11 mouse cellular contexts compared by ENCODE assay signal in the genomic region with DNA sequence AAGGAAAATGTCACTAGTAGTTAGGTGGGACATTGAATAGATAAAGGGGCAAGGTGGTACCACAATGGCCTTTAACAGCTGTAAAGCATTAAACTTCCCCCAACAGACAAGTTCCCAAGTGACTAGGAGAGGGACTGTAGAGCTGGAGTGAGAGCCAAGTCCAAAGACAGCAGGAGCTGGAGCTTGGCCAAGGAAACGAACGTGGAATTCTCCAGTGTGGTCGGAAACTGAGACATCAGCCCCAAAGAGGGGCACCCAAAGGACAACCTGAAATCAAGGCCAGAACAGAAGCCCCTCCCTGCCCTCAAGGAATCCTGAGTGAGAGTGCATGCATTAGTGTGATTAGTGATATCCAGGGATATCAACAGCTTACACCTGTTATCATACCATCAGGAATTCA. TPM values are rescaled to one million over a fixed set of nuclear protein-coding genes. Genes with fewer than 3 reads are reported as not detected.
DNase-seq lines count a peak whose midpoint lies in the region; ATAC-seq and TF ChIP-seq lines count a peak whose summit lies in the region.
"Had no signal": no experiment of that assay in that cellular context is flagged by ENCODE, and none has a peak within 500 bp of the region (broad histone marks: within the 10 kb centered on the region; RNA-seq: fewer than 3 reads in every experiment).

No protein-coding gene starts in this region.

- H3K4me3 ChIP-seq in kidney, embryonic 14.5 days (ENCODE audit: low read length) = no peak overlapping the region
- peak overlapping the region in 1 of 2 experiments; percentile 6; a peak in 1 of 4 replicates for H3K4me3 ChIP-seq in heart, embryonic 14.5 days (ENCODE audit: control insufficient read depth in 1 of 2, insufficient read depth in 1 of 2, low read depth in 1 of 2, low read length in 2 of 2)
- no peak overlapping the region for H3K4me3 ChIP-seq in liver, postnatal 0 days (ENCODE audit: low read depth, low read length)
- H3K4me3 ChIP-seq: liver, embryonic 13.5 days had no signal

- H3K4me2 ChIP-seq in kidney, embryonic 14.5 days (replicated peaks; ENCODE audit: low read depth, low read length) = no peak overlapping the region; the same call in 1 of the 2 replicates
- peak overlapping the region; percentile 55 for H3K4me2 ChIP-seq in heart, embryonic 14.5 days (ENCODE audit: low read length)
- H3K4me2 ChIP-seq in liver, postnatal 0 days (ENCODE audit: low read depth, low read length) = no peak overlapping the region

- no peak for TF ChIP-seq EP300 in liver, postnatal 0 days (IDR thresholded peaks at IDR 0.05; ENCODE audit: low read depth)

- WGBS in kidney, embryonic 14.5 days = 49% methylated on average over 3 of the region's 3 CpGs
- WGBS in heart, embryonic 14.5 days = 0% methylated on average over 3 of the region's 3 CpGs
- 45% methylated on average over 3 of the region's 3 CpGs for WGBS in liver, postnatal 0 days (ENCODE audit: insufficient replicate concordance)

- H3K27me3 ChIP-seq in kidney, embryonic 14.5 days (ENCODE audit: control insufficient read depth, insufficient read depth, low read length) = no peaks in the 10 kb centered on the region
- no peaks in the 10 kb centered on the region for H3K27me3 ChIP-seq in heart, embryonic 14.5 days (ENCODE audit: control insufficient read depth, insufficient read depth, low read length)
- H3K27me3 ChIP-seq in liver, postnatal 0 days (ENCODE audit: insufficient read depth, low read length) = no peaks in the 10 kb centered on the region
- H3K27me3 ChIP-seq: liver, embryonic 13.5 days had no signal

- no peaks in the 10 kb centered on the region; the same call in 1 of the 2 replicates for H3K36me3 ChIP-seq in kidney, embryonic 14.5 days (ENCODE audit: control insufficient read depth, insufficient read depth, low read length)
- H3K36me3 ChIP-seq in heart, embryonic 14.5 days (ENCODE audit: control insufficient read depth, insufficient read depth, low read length) = no peaks in the 10 kb centered on the region
- H3K36me3 ChIP-seq in liver, postnatal 0 days (replicated peaks; ENCODE audit: insufficient read depth, low read length) = no peaks in the 10 kb centered on the region

- H3K4me1 ChIP-seq in kidney, embryonic 14.5 days (ENCODE audit: control insufficient read depth, insufficient read depth, low read length) = peaks cover 32% of the 10 kb centered on the region
- peaks cover 8 to 44% of the 10 kb centered on the region in 2 experiments for H3K4me1 ChIP-seq in heart, embryonic 14.5 days (ENCODE audit: control insufficient read depth in 2 of 2, insufficient read depth in 2 of 2, low read length in 2 of 2)
- H3K4me1 ChIP-seq in liver, postnatal 0 days (ENCODE audit: insufficient read depth) = peaks cover 29% of the 10 kb centered on the region

- H3K9me3 ChIP-seq in kidney, embryonic 14.5 days (ENCODE audit: control insufficient read depth, low read length) = no peaks in the 10 kb centered on the region
- no peaks in the 10 kb centered on the region for H3K9me3 ChIP-seq in heart, embryonic 14.5 days (ENCODE audit: control insufficient read depth, low read length)
- no peaks in the 10 kb centered on the region for H3K9me3 ChIP-seq in liver, postnatal 0 days (ENCODE audit: low read length)
- H3K9me3 ChIP-seq: liver, embryonic 13.5 days had no signal

- no peak overlapping the region for H3K27ac ChIP-seq in kidney, embryonic 14.5 days (ENCODE audit: low read depth, low read length)
- peak overlapping the region; percentile 1 to 58; a peak in 3 of 4 replicates for H3K27ac ChIP-seq in heart, embryonic 14.5 days (replicated peaks in 1 of 2; ENCODE audit: control insufficient read depth in 1 of 2, insufficient read depth in 1 of 2, low read depth in 2 of 2, low read length in 2 of 2)
- no peak overlapping the region for H3K27ac ChIP-seq in liver, postnatal 0 days (ENCODE audit: low read depth)
- H3K27ac ChIP-seq: liver, embryonic 13.5 days had no signal

- no peak overlapping the region for H3K9ac ChIP-seq in kidney, embryonic 14.5 days (ENCODE audit: low read depth, low read length)
- H3K9ac ChIP-seq in heart, embryonic 14.5 days (ENCODE audit: low read length) = peak overlapping the region; percentile 14; the same call in 1 of the 2 replicates
- H3K9ac ChIP-seq in liver, postnatal 0 days (replicated peaks) = no peak overlapping the region
- H3K9ac ChIP-seq: liver, embryonic 13.5 days had no signal

- no peak for ATAC-seq in kidney, embryonic 14.5 days (ENCODE audit: low FRiP score, low TSS enrichment)
- ATAC-seq in heart, embryonic 14.5 days (ENCODE audit: insufficient number of reproducible peaks, insufficient read depth, low FRiP score, low read depth) = no peak
- ATAC-seq in liver, postnatal 0 days = no peak

- DNase-seq in kidney, adult 11 months = peak; percentile 20
- DNase-seq in adrenal gland, postnatal 10 days = peak; percentile 56
- peak; percentile 63 to 82 for DNase-seq in kidney, postnatal 36 days
- no peak for DNase-seq in yolk sac, embryonic 10.5 days (ENCODE audit: low spot score)
- DNase-seq in B cell, adult 2 months = no peak
- DNase-seq in liver, postnatal 0 days = no peak
- DNase-seq: cerebellum, adult 11-12 months; liver, embryonic 13.5 days had no signal

- no peak for TF ChIP-seq CTCF in liver, postnatal 0 days (IDR thresholded peaks at IDR 0.05; ENCODE audit: low read depth)

RNA-seq across cellular contexts. Expression of a gene that starts 3.9 kb away (rescaled TPM):
- polyA plus RNA-seq in kidney, embryonic 14.5 days (2014; fragmentation: Nextera tagmentation; extraction: Ambion mirVana) = 54.7 and 88.8 TPM in 2 replicates
- total RNA-seq in adrenal gland, postnatal 10 days (2021) = 100 to 1,000 TPM; 116 to 135 TPM
- 126 and 130 TPM in 2 replicates for polyA plus RNA-seq in heart, embryonic 14.5 days (2014; fragmentation: Nextera tagmentation; extraction: Ambion mirVana)
- 16.6 and 20.8 TPM in 2 replicates for polyA plus RNA-seq in liver, postnatal 0 days (2015; fragmentation: Nextera tagmentation; extraction: Ambion mirVana)

RNA-seq across cellular contexts. Expression of a gene that starts 30.2 kb away (rescaled TPM):
- not detected in 2 replicates for polyA plus RNA-seq in kidney, embryonic 14.5 days (2014; fragmentation: Nextera tagmentation; extraction: Ambion mirVana)
- total RNA-seq in adrenal gland, postnatal 10 days (2021) = not detected
- not detected in 2 replicates for polyA plus RNA-seq in heart, embryonic 14.5 days (2014; fragmentation: Nextera tagmentation; extraction: Ambion mirVana)
- polyA plus RNA-seq in liver, postnatal 0 days (2015; fragmentation: Nextera tagmentation; extraction: Ambion mirVana) = not detected in 2 replicates
- total RNA-seq: MEL had no signal
- polyA plus RNA-seq: liver, embryonic 13.5 days had no signal

RNA-seq across cellular contexts. Expression of a gene that starts 33.4 kb away (rescaled TPM):
- 12.0 and 16.0 TPM in 2 replicates for polyA plus RNA-seq in kidney, embryonic 14.5 days (2014; fragmentation: Nextera tagmentation; extraction: Ambion mirVana)
- 10 to 100 TPM; 15.8 to 21.2 TPM for total RNA-seq in adrenal gland, postnatal 10 days (2021)
- 33.7 and 34.4 TPM in 2 replicates for polyA plus RNA-seq in heart, embryonic 14.5 days (2014; fragmentation: Nextera tagmentation; extraction: Ambion mirVana)
- 8.7 and 9.0 TPM in 2 replicates for polyA plus RNA-seq in liver, postnatal 0 days (2015; fragmentation: Nextera tagmentation; extraction: Ambion mirVana)

RNA-seq across cellular contexts. Expression of a gene that starts 36.1 kb away (rescaled TPM):
- 51.1 and 61.1 TPM in 2 replicates for polyA plus RNA-seq in kidney, embryonic 14.5 days (2014; fragmentation: Nextera tagmentation; extraction: Ambion mirVana)
- total RNA-seq in adrenal gland, postnatal 10 days (2021) = 10 to 100 TPM; 30.3 to 30.4 TPM
- 33.9 and 40.5 TPM in 2 replicates for polyA plus RNA-seq in heart, embryonic 14.5 days (2014; fragmentation: Nextera tagmentation; extraction: Ambion mirVana)
- polyA plus RNA-seq in liver, postnatal 0 days (2015; fragmentation: Nextera tagmentation; extraction: Ambion mirVana) = 21.8 and 24.3 TPM in 2 replicates

Comparison
In these comparisons a context has a peak if more than half of its experiments do, and no peak if none do; other contexts are left out.
1. DNase-seq: peak in kidney, adult 11 months (single experiment), adrenal gland, postnatal 10 days (single experiment) and kidney, postnatal 36 days (2 of 2); none in yolk sac, embryonic 10.5 days (single experiment), B cell, adult 2 months (0 of 2) and liver, postnatal 0 days (single experiment).
2. H3K27ac ChIP-seq: peak in heart, embryonic 14.5 days (2 of 2); none in kidney, embryonic 14.5 days (single experiment) and liver, postnatal 0 days (single experiment).